ENCODE assay signal across 8 mouse cellular contexts in the genomic region with DNA sequence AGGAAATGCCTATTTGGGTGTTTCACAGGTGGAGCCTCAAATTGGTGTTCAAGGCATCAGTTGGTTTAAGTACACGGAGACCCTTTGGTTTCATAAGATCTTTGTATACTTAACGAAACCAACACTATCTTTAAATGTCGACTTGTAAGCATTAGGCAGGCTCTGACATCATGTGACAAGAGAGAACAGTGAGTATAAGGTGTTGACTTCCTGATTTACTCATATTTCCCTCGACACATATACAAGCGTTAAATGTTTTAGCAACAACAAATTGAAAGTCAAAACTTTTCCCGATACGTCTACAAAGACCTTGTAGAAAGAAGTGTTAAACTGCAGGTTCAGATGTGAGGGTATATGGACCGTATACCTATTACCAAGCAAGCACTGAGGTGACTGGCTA. TPM values are rescaled to one million over a fixed set of nuclear protein-coding genes. Genes with fewer than 3 reads are reported as not detected.
DNase-seq lines count a peak whose midpoint lies in the region; ATAC-seq lines count a peak whose summit lies in the region.

No protein-coding gene starts in this region.

- ATAC-seq in activated CD4-positive, CD25-positive, alpha-beta regulatory T cell, adult 4 months = peak; percentile 44
- no peak for ATAC-seq in hindbrain, embryonic 16.5 days
- ATAC-seq in midbrain, embryonic 15.5 days (replicated peaks) = no peak
- ATAC-seq in monocyte, adult 5-6 weeks (replicated peaks; ENCODE audit: insufficient number of reproducible peaks, low FRiP score, low TSS enrichment, poor library complexity, severe bottlenecking) = no peak

- WGBS in hindbrain, embryonic 16.5 days = 69% methylated on average over 8 of the region's 8 CpGs
- 74% methylated on average over 8 of the region's 8 CpGs for WGBS in midbrain, embryonic 15.5 days

- no peaks in the 10 kb centered on the region for H3K27me3 ChIP-seq in hindbrain, embryonic 16.5 days (replicated peaks; ENCODE audit: control insufficient read depth, insufficient read depth, low read length)
- no peaks in the 10 kb centered on the region for H3K27me3 ChIP-seq in midbrain, embryonic 15.5 days (replicated peaks)

- DNase-seq in kidney, adult 9 months = peak; percentile 3
- DNase-seq in kidney, adult 11 months = no peak
- DNase-seq in layer of hippocampus, postnatal 10 days (ENCODE audit: low spot score in 2 of 2) = no peak
- no peak for DNase-seq in thymus, postnatal 25 days

- H3K9me3 ChIP-seq in hindbrain, embryonic 16.5 days (ENCODE audit: control insufficient read depth, low read length) = no peaks in the 10 kb centered on the region
- no peaks in the 10 kb centered on the region for H3K9me3 ChIP-seq in midbrain, embryonic 15.5 days

- peaks cover 23% of the 10 kb centered on the region for H3K36me3 ChIP-seq in hindbrain, embryonic 16.5 days (ENCODE audit: control insufficient read depth, insufficient read depth, low read length)
- peaks cover 8% of the 10 kb centered on the region; the same call in 1 of the 2 replicates for H3K36me3 ChIP-seq in midbrain, embryonic 15.5 days (replicated peaks)

- peak overlapping the region; percentile 75; the same call in 1 of the 2 replicates for H3K9ac ChIP-seq in hindbrain, embryonic 16.5 days (ENCODE audit: low read depth, low read length)
- H3K9ac ChIP-seq in midbrain, embryonic 15.5 days = no peak overlapping the region

- peak overlapping the region; percentile 68 for H3K4me3 ChIP-seq in hindbrain, embryonic 16.5 days (ENCODE audit: low read length)
- peak overlapping the region; percentile 56 for H3K4me3 ChIP-seq in midbrain, embryonic 15.5 days

- H3K4me1 ChIP-seq in hindbrain, embryonic 16.5 days (ENCODE audit: control insufficient read depth, insufficient read depth, low read depth, low read length) = peaks cover 11% of the 10 kb centered on the region
- peaks cover 14% of the 10 kb centered on the region for H3K4me1 ChIP-seq in midbrain, embryonic 15.5 days

- H3K27ac ChIP-seq in hindbrain, embryonic 16.5 days (ENCODE audit: low read depth, low read length) = no peak overlapping the region
- H3K27ac ChIP-seq in midbrain, embryonic 15.5 days = no peak overlapping the region

- H3K4me2 ChIP-seq in hindbrain, embryonic 16.5 days (ENCODE audit: low read length) = peak overlapping the region; percentile 95
- peak overlapping the region; percentile 78 for H3K4me2 ChIP-seq in midbrain, embryonic 15.5 days

RNA-seq across cellular contexts. Expression of a gene that starts 1.2 kb away (rescaled TPM):
- 100 to 1,000 TPM; 200 to 207 TPM for polyA plus RNA-seq in activated CD4-positive, CD25-positive, alpha-beta regulatory T cell, adult 4 months (2017; shearing (Covaris generic))
- polyA plus RNA-seq in hindbrain, embryonic 16.5 days (2015; fragmentation: Nextera tagmentation; extraction: Ambion mirVana) = 87.1 and 89.2 TPM in 2 replicates
- polyA plus RNA-seq in midbrain, embryonic 15.5 days (2015; fragmentation: Nextera tagmentation; extraction: Ambion mirVana) = 83.6 and 92.9 TPM in 2 replicates
- total RNA-seq in layer of hippocampus, postnatal 10 days (2021) = 10 to 100 TPM; 53.4 to 55.6 TPM
- total RNA-seq in monocyte, adult 5-6 weeks (2017) = 27.0 to 51.1 TPM (median 38.1 TPM) in 3 replicates

RNA-seq across cellular contexts. Expression of a gene that starts 13.1 kb away (rescaled TPM):
- not detected for polyA plus RNA-seq in activated CD4-positive, CD25-positive, alpha-beta regulatory T cell, adult 4 months (2017; shearing (Covaris generic))
- polyA plus RNA-seq in hindbrain, embryonic 16.5 days (2015; fragmentation: Nextera tagmentation; extraction: Ambion mirVana) = 0.15 and 0.51 TPM in 2 replicates
- not detected in 2 replicates for polyA plus RNA-seq in midbrain, embryonic 15.5 days (2015; fragmentation: Nextera tagmentation; extraction: Ambion mirVana)
- total RNA-seq in layer of hippocampus, postnatal 10 days (2021) = not detected
- total RNA-seq in monocyte, adult 5-6 weeks (2017) = not detected in 3 replicates

RNA-seq across cellular contexts. Expression of a gene that starts 42.4 kb away (rescaled TPM):
- 1 to 10 TPM in 1 of 2 experiments, not detected in 1; 1.4 TPM for polyA plus RNA-seq in activated CD4-positive, CD25-positive, alpha-beta regulatory T cell, adult 4 months (2017; shearing (Covaris generic))
- polyA plus RNA-seq in hindbrain, embryonic 16.5 days (2015; fragmentation: Nextera tagmentation; extraction: Ambion mirVana) = 7.6 and 9.6 TPM in 2 replicates
- polyA plus RNA-seq in midbrain, embryonic 15.5 days (2015; fragmentation: Nextera tagmentation; extraction: Ambion mirVana) = 8.5 and 8.6 TPM in 2 replicates
- total RNA-seq in layer of hippocampus, postnatal 10 days (2021) = 1 to 10 TPM; 2.2 TPM
- 1.3 to 3.3 TPM in 2 of 3 replicates, not detected in the other for total RNA-seq in monocyte, adult 5-6 weeks (2017)
